In the genomic region with DNA sequence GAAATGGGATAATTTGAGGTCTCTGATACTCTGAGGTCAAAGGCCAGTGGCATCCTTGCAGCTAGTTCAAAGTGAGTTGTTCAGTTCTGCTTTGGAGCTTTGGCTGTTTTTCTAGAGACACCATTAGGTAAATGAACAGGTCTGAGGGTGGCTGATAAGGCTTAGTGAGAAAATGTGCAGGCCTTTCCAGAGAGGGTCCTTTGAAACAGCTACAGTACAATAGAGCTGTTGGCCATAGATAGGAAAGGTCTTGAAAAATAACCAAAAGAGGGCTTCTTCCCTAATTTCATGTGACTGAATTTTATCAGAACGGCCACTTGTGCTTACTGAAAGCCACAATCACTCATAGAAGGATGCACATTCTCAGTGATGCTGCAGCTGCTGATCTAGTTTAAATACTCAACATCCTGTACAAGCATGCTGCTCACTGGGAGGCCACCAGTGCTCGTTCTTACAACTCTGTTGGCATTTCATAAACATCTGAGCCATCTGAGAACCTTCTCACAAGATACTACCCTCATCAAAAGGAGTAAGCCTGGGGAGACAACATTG, we compare ENCODE assay signal across 20 mouse cellular contexts.
"Had no signal": no experiment of that assay in that cellular context is flagged by ENCODE, and none has a peak within 500 bp of the region (broad histone marks: within the 10 kb centered on the region; RNA-seq: fewer than 3 reads in every experiment).

No protein-coding gene starts in this region.

- H3K36me3 ChIP-seq: midbrain, embryonic 10.5 days; midbrain, embryonic 12.5 days; neural tube, embryonic 13.5 days; neural tube, embryonic 15.5 days had no signal

- DNase-seq: lung, adult 18-20 months; lung, embryonic 14.5 days; lung, postnatal 10 days; lung, postnatal 4 days; midbrain, embryonic 14.5 days; retina, postnatal 1 day; right cerebral cortex, adult 18-20 months; right cerebral cortex, postnatal 25 days; right cerebral cortex, postnatal 4 days; spleen, adult 18-20 months; thymus, adult 18-20 months; thymus, postnatal 14 days; thymus, postnatal 36 days had no signal

- H3K4me3 ChIP-seq: megakaryocyte, embryonic 14.5 days; midbrain, embryonic 10.5 days; midbrain, embryonic 12.5 days; myocyte; neural tube, embryonic 13.5 days; neural tube, embryonic 15.5 days had no signal

- H3K9ac ChIP-seq: lung, embryonic 14.5 days; midbrain, embryonic 12.5 days; neural tube, embryonic 13.5 days; neural tube, embryonic 15.5 days had no signal

- H3K4me2 ChIP-seq: lung, embryonic 14.5 days; midbrain, embryonic 12.5 days; neural tube, embryonic 13.5 days; neural tube, embryonic 15.5 days had no signal

- H3K27ac ChIP-seq: midbrain, embryonic 10.5 days; midbrain, embryonic 12.5 days; neural tube, embryonic 13.5 days; neural tube, embryonic 15.5 days had no signal

- H3K27me3 ChIP-seq: megakaryocyte, embryonic 14.5 days; midbrain, embryonic 12.5 days; neural tube, embryonic 13.5 days; neural tube, embryonic 15.5 days had no signal

- ATAC-seq: midbrain, embryonic 16.5 days had no signal

- H3K4me1 ChIP-seq: megakaryocyte, embryonic 14.5 days; midbrain, embryonic 10.5 days; midbrain, embryonic 12.5 days had no signal

- H3K9me3 ChIP-seq: megakaryocyte, embryonic 14.5 days; midbrain, embryonic 10.5 days; midbrain, embryonic 12.5 days; neural tube, embryonic 13.5 days; neural tube, embryonic 15.5 days had no signal
